Mouse (Mus musculus): ENCODE results near the gene Tpst1. TPM values are rescaled to one million over a fixed set of nuclear protein-coding genes. Genes with fewer than 3 reads are reported as not detected.

The Tpst1 gene
- polyA plus RNA-seq, 1 experiment from 2014 or later: 59.0 TPM

DNA sequence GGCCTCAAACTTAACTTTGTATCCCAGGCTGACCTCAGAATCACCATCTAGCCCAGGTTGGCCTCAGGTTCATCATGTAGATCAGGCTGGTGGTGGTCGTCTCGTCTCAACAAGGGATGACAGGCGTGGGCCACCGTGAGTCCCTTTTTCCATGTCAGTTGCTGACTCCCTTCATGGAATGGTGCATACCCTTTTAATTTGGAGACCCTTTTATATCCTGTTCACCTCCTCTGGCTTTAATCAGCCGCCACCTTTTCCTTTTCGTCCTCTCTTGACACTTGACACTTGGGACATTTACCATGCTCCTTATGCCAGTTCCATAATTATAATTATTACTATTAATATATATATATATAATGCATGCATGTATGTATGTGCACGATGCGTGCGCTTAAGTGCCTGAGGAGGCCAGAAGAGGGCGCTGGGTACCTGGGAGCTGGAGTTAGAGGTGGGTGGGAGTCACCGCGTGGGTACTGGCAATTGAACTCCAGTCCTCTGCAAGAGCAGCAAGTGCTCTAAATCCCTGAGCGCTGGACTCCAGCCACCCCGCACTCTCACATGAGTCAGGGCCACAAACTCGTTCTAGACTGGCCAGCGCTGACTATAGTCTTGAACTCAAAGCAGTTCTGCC is 7.0 kb downstream of the Tpst1 start:
- no peak overlapping the region for H3K27ac ChIP-seq (replicated peaks)
- no peak for ATAC-seq (ENCODE audit: low read depth)
- WGBS: 77% methylated on average over 16 of the region's 16 CpGs

DNA sequence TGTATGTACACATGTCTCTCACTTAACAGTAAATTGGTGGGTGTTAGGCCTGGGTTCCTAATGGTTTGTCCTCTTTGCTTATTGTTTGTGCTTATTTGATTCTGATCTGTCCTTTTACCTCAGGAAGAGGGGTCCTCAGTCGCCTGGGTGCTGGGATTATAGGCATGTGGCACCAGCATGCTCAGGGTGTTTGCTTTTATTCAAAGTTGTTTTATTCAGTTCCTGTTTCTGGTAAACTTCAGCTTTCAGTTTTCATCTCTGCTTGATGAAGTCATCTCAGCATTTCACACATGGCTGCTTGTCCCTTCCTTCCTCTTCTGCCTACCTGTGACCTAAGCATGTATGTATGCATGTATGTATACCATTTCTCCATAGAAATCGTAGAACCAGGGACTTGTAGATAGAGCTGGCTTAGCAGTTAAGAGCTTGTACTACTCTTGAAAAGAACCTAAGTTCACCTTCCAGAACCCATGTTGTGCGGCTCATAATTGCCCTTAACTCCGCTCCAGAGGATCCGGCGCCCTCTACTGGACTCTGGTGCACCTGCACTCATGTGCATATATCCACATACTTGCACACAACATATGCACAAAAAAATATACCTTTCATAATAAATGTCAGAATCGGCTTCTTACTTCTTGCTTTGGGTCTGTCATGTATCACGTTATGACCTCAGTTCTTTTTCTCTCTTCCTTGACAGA is 8.2 kb downstream of the Tpst1 start:
- Histone ChIP-seq H3K4me3 (no peak overlapping the region), H3K4me1 (replicated peaks) (peaks cover 15% of the 10 kb centered on the region), H3K27me3 (no peaks in the 10 kb centered on the region), H3K9ac (no peak overlapping the region), H3K36me3 (peaks cover 9% of the 10 kb centered on the region), H3K9me3 (no peaks in the 10 kb centered on the region), H3K27ac (replicated peaks) (no peak overlapping the region), H3K4me2 (no peak overlapping the region)
- ATAC-seq (ENCODE audit: low read depth): no peak
- 95% methylated on average over 8 of the region's 8 CpGs for WGBS

More for the DNA sequence above, 7.0 kb downstream of the Tpst1 start:
- Histone ChIP-seq H3K27me3 (no peaks in the 10 kb centered on the region), H3K4me3 (peak overlapping the region; percentile 73), H3K9me3 (no peaks in the 10 kb centered on the region), H3K4me1 (replicated peaks) (peaks cover 15% of the 10 kb centered on the region), H3K9ac (peak overlapping the region; percentile 88), H3K36me3 (peaks cover 5% of the 10 kb centered on the region), H3K4me2 (peak overlapping the region; percentile 61)

DNA sequence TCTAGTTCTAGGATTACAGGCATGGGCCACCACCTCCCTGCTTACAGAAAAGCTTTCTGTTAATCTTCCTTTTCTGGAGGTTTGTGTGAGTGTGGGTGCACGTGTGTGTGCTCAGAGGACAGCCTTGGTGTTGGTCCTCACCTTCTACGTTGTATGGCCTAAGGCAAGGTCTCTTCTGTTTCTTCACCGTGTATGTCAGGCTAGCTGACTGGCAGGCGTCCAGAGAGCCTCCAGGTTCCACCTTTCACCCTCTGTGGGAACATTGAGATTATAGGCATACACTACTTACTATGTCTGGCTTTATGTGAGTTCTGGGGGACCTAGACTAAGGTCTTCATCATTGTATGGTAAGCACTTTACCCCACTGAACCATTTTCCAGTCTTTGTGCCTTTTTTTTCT is 9.3 kb downstream of the Tpst1 start:
- 85% methylated on average over 4 of the region's 4 CpGs for WGBS
- H3K27ac ChIP-seq (replicated peaks): no peak overlapping the region
- H3K9me3 ChIP-seq: no peaks in the 10 kb centered on the region
- no peaks in the 10 kb centered on the region for H3K27me3 ChIP-seq
- no peak for ATAC-seq (ENCODE audit: low read depth)
- no peak overlapping the region for H3K9ac ChIP-seq
- H3K4me1 ChIP-seq (replicated peaks): peaks cover 15% of the 10 kb centered on the region
- H3K36me3 ChIP-seq: peaks cover 9% of the 10 kb centered on the region
- no peak overlapping the region for H3K4me3 ChIP-seq
- no peak overlapping the region for H3K4me2 ChIP-seq

DNA sequence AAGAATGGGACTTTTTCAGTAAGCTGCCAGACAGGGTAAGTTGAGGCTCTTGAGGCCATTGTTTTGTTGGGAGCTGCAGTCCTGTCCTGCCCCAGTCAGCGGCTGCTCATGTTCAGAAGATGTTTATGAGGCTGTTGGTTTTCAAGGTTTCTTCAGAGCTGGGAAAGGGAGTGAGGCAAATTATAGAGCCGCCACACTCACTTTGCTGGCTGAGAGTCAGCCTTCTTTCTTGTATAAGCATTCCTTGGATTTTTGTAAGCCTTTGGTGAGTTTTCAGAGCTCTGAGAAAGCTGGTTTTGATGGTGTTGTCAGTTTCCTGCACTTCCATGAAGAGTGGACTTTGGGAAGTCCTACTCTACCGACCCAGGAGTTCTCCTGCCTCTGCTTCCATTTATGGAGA is 11.1 kb downstream of the Tpst1 start:
- no peaks in the 10 kb centered on the region for H3K27me3 ChIP-seq
- H3K36me3 ChIP-seq: peaks cover 12% of the 10 kb centered on the region
- H3K4me3 ChIP-seq: no peak overlapping the region
- no peak for ATAC-seq (ENCODE audit: low read depth)
- peaks cover 10% of the 10 kb centered on the region for H3K4me1 ChIP-seq (replicated peaks)
- WGBS: 91% methylated on average over 3 of the region's 3 CpGs
- no peak overlapping the region for H3K27ac ChIP-seq (replicated peaks)
- H3K4me2 ChIP-seq: no peak overlapping the region
- no peak overlapping the region for H3K9ac ChIP-seq
- no peaks in the 10 kb centered on the region for H3K9me3 ChIP-seq

DNA sequence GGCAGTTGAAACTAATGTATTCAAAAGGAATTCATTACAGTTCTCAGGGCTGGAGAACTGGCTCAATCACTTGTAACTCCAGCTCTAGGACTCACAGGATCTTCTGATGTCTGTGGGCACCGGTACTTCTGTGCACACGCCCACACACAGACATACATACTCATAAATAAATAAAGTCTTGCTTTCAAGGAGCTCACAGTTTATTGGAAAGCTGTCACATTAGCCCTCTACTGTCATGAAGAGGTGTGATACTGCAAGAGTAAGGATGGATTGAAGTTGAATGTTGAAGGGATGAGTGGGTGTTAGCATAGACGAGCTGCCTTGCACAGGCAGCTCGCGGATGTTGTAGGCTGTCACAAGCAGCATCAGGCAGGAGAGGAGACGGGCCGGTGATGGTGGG is 14.9 kb downstream of the Tpst1 start:
- 94% methylated on average over 7 of the region's 7 CpGs for WGBS
- Histone ChIP-seq H3K4me3 (no peak overlapping the region), H3K9ac (no peak overlapping the region), H3K27ac (replicated peaks) (no peak overlapping the region), H3K36me3 (peaks cover 18% of the 10 kb centered on the region), H3K9me3 (no peaks in the 10 kb centered on the region), H3K4me1 (replicated peaks) (no peaks in the 10 kb centered on the region), H3K4me2 (no peak overlapping the region), H3K27me3 (no peaks in the 10 kb centered on the region)
- ATAC-seq (ENCODE audit: low read depth): no peak

DNA sequence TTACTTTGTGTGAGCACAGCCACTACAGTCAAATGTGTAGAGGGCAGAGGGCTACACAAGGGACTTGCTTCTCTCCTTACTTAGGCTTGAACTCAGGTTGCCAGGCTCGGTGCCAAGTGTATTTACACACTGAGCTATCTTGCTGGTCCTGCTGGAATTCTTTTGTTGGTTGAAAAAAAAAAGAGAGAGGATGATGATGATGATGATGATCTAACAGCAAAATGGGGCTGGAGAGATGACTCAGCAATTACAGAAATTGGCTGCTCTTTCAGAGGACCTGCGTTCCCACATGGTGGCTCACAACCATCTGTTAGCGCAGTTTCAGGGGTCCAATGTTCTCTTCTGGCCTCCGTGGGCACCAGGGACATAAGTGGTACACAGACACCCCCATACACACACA is 15.5 kb downstream of the Tpst1 start:
- Histone ChIP-seq H3K4me2 (no peak overlapping the region), H3K9me3 (no peaks in the 10 kb centered on the region), H3K4me3 (no peak overlapping the region), H3K36me3 (peaks cover 18% of the 10 kb centered on the region), H3K27me3 (no peaks in the 10 kb centered on the region), H3K27ac (replicated peaks) (no peak overlapping the region), H3K9ac (no peak overlapping the region), H3K4me1 (replicated peaks) (no peaks in the 10 kb centered on the region)
- 91% methylated on average over 4 of the region's 4 CpGs for WGBS
- ATAC-seq (ENCODE audit: low read depth): no peak

DNA sequence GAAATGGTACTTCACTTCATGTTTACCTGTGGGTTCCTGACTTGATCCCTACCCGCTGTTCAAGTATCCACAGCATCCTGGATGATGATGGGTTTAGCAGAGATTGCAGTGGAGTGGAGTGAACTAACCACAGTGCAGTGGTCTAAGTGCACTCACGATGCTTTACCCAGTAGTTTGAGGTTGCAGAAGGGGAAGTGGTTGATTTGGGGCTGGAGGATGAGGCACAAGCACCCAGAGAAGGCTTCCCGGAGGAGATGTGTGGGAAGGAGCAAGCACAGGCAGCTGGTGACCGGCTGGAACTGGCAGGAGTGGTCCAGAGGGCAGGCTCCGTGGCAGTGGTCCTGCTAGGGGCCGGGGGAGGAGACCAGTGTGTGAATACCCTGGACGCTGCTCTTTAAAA is 16.1 kb downstream of the Tpst1 start:
- no peak overlapping the region for H3K27ac ChIP-seq (replicated peaks)
- H3K9me3 ChIP-seq: no peaks in the 10 kb centered on the region
- peaks cover 18% of the 10 kb centered on the region for H3K36me3 ChIP-seq
- H3K4me2 ChIP-seq: no peak overlapping the region
- H3K27me3 ChIP-seq: no peaks in the 10 kb centered on the region
- 79% methylated on average over 7 of the region's 7 CpGs for WGBS
- no peak overlapping the region for H3K4me3 ChIP-seq
- H3K4me1 ChIP-seq (replicated peaks): no peaks in the 10 kb centered on the region
- no peak overlapping the region for H3K9ac ChIP-seq
- no peak for ATAC-seq (ENCODE audit: low read depth)

DNA sequence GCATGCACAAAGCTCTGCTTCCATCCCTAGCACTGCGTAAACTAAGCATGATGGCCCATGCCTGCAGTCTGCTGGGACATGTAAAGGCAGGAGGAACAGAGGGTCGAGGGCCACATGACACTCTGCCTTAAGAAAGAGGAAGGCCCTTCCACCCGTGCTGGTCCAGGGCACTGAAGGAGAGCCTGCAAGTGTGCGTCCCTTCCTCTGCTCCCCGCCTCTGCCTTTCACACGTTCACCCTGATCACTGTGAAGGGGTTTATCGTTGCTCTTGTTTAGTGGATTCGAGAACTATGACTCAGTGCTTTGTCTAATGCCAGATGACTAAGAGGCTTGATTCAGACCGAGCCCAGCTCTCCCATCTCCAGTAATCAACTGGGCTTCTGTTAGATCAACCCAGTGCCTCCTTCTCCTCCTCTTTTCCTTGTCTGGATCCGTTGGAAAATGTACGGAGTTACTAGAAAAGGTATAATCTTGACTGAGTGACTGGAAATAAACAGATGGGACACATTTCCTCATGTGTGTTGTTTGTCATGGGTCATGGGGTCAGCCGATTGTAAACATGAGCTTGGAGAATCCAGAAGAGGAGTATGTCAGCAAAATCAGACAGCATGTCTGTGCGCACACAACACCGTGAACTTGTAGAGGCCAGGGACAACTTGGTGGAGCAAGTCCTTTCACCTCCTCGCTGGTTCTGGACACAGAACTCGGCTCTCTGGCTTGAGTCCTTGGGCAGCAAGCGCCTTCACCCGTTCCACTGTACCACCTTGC is 16.7 kb downstream of the Tpst1 start:
- no peak for ATAC-seq (ENCODE audit: low read depth)
- 90% methylated on average over 18 of the region's 18 CpGs for WGBS
- H3K4me3 ChIP-seq: no peak overlapping the region

DNA sequence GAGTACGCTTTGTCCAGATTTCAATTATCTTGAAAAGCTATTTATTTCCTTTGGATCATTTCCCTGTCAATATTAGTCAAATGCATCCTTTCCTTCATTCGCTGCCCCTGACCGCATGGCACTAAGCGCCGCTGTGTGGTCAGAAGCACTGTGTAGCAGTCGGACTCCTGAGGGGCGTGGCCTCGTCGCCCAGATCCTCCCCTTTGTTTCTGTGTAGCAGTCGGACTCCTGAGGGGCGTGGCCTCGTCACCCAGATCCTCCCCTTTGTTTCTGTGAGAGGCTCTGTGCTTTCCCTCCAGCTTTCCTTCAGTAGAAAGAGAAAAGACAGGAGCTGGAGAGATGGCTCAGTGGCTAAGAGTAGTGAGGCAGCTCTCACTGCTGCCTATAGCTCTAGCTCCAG is 23.6 kb downstream of the Tpst1 start:
- Histone ChIP-seq H3K9me3 (no peaks in the 10 kb centered on the region), H3K4me3 (no peak overlapping the region), H3K9ac (no peak overlapping the region), H3K27ac (replicated peaks) (no peak overlapping the region), H3K27me3 (no peaks in the 10 kb centered on the region), H3K4me1 (replicated peaks) (no peaks in the 10 kb centered on the region), H3K36me3 (peaks cover 6% of the 10 kb centered on the region), H3K4me2 (no peak overlapping the region)
- 56% methylated on average over 12 of the region's 12 CpGs for WGBS
- no peak for ATAC-seq (ENCODE audit: low read depth)

More for the DNA sequence above, 16.7 kb downstream of the Tpst1 start:
- Histone ChIP-seq H3K27ac (replicated peaks) (no peak overlapping the region), H3K27me3 (no peaks in the 10 kb centered on the region), H3K4me1 (replicated peaks) (no peaks in the 10 kb centered on the region), H3K36me3 (peaks cover 18% of the 10 kb centered on the region), H3K4me2 (no peak overlapping the region), H3K9ac (no peak overlapping the region), H3K9me3 (no peaks in the 10 kb centered on the region)

DNA sequence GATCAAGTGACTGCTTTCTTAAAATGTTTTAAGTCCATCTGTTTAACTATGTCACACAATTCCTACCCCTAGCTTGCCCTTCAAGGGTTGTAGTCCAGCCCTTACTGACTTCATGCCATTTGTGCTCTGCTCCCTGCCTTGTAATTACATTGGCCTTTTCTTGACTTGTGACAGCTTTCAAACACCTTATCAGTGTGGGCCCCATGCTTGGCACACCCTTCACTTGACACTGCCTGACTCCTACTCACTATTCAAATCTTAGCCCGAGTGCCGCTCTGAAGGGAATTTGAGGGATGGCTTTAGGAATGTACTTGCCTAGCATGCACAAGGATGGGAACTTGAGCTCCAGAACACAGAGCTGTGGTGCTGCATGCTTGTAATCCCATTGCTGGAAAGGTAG is 24.7 kb downstream of the Tpst1 start:
- Histone ChIP-seq H3K27ac (replicated peaks) (no peak overlapping the region), H3K4me3 (no peak overlapping the region), H3K4me1 (replicated peaks) (no peaks in the 10 kb centered on the region), H3K27me3 (no peaks in the 10 kb centered on the region), H3K4me2 (no peak overlapping the region), H3K36me3 (peaks cover 17% of the 10 kb centered on the region), H3K9ac (no peak overlapping the region), H3K9me3 (no peaks in the 10 kb centered on the region)
- WGBS: 88% methylated on average over 2 of the region's 2 CpGs
- no peak for ATAC-seq (ENCODE audit: low read depth)

DNA sequence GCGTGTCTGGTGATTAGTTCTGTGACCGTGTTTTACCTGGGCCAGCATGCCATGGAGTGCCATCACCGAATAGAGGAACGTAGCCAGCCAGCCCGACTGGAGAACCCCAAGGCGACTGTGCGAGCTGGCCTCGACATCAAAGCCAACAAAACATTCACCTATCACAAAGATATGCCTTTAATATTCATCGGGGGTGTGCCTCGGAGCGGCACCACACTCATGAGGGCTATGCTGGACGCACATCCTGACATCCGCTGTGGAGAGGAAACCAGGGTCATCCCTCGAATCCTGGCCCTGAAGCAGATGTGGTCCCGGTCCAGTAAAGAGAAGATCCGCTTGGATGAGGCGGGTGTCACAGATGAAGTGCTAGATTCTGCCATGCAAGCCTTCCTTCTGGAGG is 28.6 kb downstream of the Tpst1 start:
- no peaks in the 10 kb centered on the region for H3K4me1 ChIP-seq (replicated peaks)
- H3K9me3 ChIP-seq: no peaks in the 10 kb centered on the region
- H3K36me3 ChIP-seq: peaks cover 36% of the 10 kb centered on the region
- no peaks in the 10 kb centered on the region for H3K27me3 ChIP-seq
- H3K27ac ChIP-seq (replicated peaks): no peak overlapping the region
- H3K4me2 ChIP-seq: no peak overlapping the region
- no peak overlapping the region for H3K9ac ChIP-seq
- WGBS: 97% methylated on average over 17 of the region's 17 CpGs
- H3K4me3 ChIP-seq: no peak overlapping the region
- no peak for ATAC-seq (ENCODE audit: low read depth)

DNA sequence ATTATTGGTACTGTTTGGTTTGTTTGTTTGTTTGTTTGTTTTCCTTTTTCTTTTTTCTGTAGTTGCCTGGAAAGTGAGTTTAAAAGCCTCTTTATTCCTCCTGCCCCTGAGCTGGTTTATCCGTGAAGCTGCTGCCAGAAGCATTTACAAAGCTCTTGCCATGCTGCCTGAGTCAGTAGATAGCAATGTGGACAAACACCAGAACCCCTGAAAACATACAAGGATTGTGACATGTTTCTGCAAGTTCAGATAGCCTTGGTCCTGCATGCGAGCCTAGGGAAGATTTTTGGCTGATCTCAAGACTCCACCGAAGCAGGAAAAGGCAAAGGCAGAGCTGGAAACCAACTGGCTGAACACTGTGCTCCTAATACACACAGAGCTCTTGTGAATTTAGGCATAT is 36.2 kb downstream of the Tpst1 start:
- H3K4me2 ChIP-seq: no peak overlapping the region
- no peaks in the 10 kb centered on the region for H3K4me1 ChIP-seq (replicated peaks)
- H3K4me3 ChIP-seq: no peak overlapping the region
- H3K9me3 ChIP-seq: no peaks in the 10 kb centered on the region
- no peaks in the 10 kb centered on the region for H3K27me3 ChIP-seq
- peaks cover 30% of the 10 kb centered on the region for H3K36me3 ChIP-seq
- 92% methylated on average over 3 of the region's 3 CpGs for WGBS
- no peak overlapping the region for H3K9ac ChIP-seq
- no peak for ATAC-seq (ENCODE audit: low read depth)
- H3K27ac ChIP-seq (replicated peaks): no peak overlapping the region
